8 mouse cellular contexts compared by ENCODE assay signal in the genomic region with DNA sequence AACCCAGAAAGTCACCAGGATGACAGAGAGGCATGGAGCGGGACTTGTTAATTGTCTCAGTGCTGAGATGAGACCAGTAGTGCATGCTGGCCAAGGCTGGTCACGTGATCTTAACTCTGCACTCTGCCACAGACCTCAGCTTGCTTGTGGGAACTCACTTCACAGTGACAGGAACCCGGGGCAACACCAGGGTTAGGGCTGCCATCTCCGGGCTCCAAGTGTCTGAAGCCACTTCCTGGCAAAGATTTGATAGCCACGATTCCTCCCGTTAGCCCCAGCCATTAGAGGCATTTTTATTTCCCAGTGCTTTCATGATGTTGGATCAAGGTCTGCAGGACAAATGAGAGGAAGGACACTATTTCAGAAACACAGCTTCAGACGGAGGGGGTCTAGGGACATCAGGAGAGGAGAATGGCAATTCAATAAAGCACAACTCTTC.
DNase-seq lines count a peak whose midpoint lies in the region; ATAC-seq and TF ChIP-seq lines count a peak whose summit lies in the region.

No protein-coding gene starts in this region.

- H3K4me3 ChIP-seq in midbrain, postnatal 0 days (ENCODE audit: low read depth, low read length), result no peak overlapping the region
- H3K4me3 ChIP-seq in midbrain, embryonic 15.5 days, result no peak overlapping the region
- H3K4me3 ChIP-seq in lung, embryonic 15.5 days, result no peak overlapping the region

- H3K27ac ChIP-seq in midbrain, postnatal 0 days (ENCODE audit: low read depth, low read length), result no peak overlapping the region
- H3K27ac ChIP-seq in midbrain, embryonic 15.5 days, result no peak overlapping the region
- no peak overlapping the region for H3K27ac ChIP-seq in lung, embryonic 15.5 days

- H3K36me3 ChIP-seq in midbrain, postnatal 0 days (ENCODE audit: insufficient read depth, low read length), result no peaks in the 10 kb centered on the region
- no peaks in the 10 kb centered on the region for H3K36me3 ChIP-seq in midbrain, embryonic 15.5 days (replicated peaks)
- no peaks in the 10 kb centered on the region for H3K36me3 ChIP-seq in lung, embryonic 15.5 days

- no peaks in the 10 kb centered on the region for H3K4me1 ChIP-seq in midbrain, postnatal 0 days (ENCODE audit: insufficient read depth, low read length)
- peaks cover 5% of the 10 kb centered on the region; the same call in 1 of the 2 replicates for H3K4me1 ChIP-seq in midbrain, embryonic 15.5 days
- H3K4me1 ChIP-seq in lung, embryonic 15.5 days, result peaks cover 16% of the 10 kb centered on the region

- no peaks in the 10 kb centered on the region for H3K9me3 ChIP-seq in midbrain, postnatal 0 days (ENCODE audit: low read length)
- peaks cover 3% of the 10 kb centered on the region; the same call in 1 of the 2 replicates for H3K9me3 ChIP-seq in midbrain, embryonic 15.5 days
- H3K9me3 ChIP-seq in lung, embryonic 15.5 days, result no peaks in the 10 kb centered on the region

- DNase-seq in CD4-positive, CD25-positive, alpha-beta regulatory T cell, adult 2 months (ENCODE audit: low read depth, low spot score), result peak; percentile 18
- peak; percentile 24 for DNase-seq in midbrain, postnatal 0 days (ENCODE audit: low spot score)
- DNase-seq in spleen, postnatal 36 days (ENCODE audit: low spot score in 2 of 2), result peak; percentile 72 to 74
- DNase-seq in MN1 (ENCODE audit: low spot score), result no peak
- no peak for DNase-seq in frontal cortex, postnatal 25 days (ENCODE audit: low spot score in 2 of 2)

- H3K4me2 ChIP-seq in midbrain, postnatal 0 days (ENCODE audit: low read depth, low read length, poor library complexity, severe bottlenecking), result no peak overlapping the region
- H3K4me2 ChIP-seq in midbrain, embryonic 15.5 days, result no peak overlapping the region
- no peak overlapping the region for H3K4me2 ChIP-seq in lung, embryonic 15.5 days

- TF ChIP-seq CTCF in midbrain, postnatal 0 days (IDR thresholded peaks at IDR 0.05), result no peak

- H3K9ac ChIP-seq in midbrain, postnatal 0 days (replicated peaks; ENCODE audit: low read length, poor library complexity, severe bottlenecking), result no peak overlapping the region
- no peak overlapping the region for H3K9ac ChIP-seq in midbrain, embryonic 15.5 days
- no peak overlapping the region for H3K9ac ChIP-seq in lung, embryonic 15.5 days

- ATAC-seq in CD4-positive, CD25-positive, alpha-beta regulatory T cell, adult 4 months, result no peak
- 0 out of 2 replicates have a peak, but pooled peaks have one; percentile 41 for ATAC-seq in midbrain, postnatal 0 days (ENCODE audit: low FRiP score)
- no peak for ATAC-seq in midbrain, embryonic 15.5 days (replicated peaks)
- ATAC-seq in lung, embryonic 15.5 days (ENCODE audit: borderline replicate concordance, extremely low read depth, low FRiP score, low TSS enrichment), result peak; percentile 69; the same call in 1 of the 2 replicates

- WGBS in midbrain, postnatal 0 days, result 74% methylated on average over 7 of the region's 7 CpGs
- 79% methylated on average over 7 of the region's 7 CpGs for WGBS in midbrain, embryonic 15.5 days
- 33% methylated on average over 7 of the region's 7 CpGs for WGBS in lung, embryonic 15.5 days

- H3K27me3 ChIP-seq in midbrain, postnatal 0 days (ENCODE audit: insufficient read depth, low read length), result no peaks in the 10 kb centered on the region
- H3K27me3 ChIP-seq in midbrain, embryonic 15.5 days (replicated peaks), result no peaks in the 10 kb centered on the region
- H3K27me3 ChIP-seq in lung, embryonic 15.5 days, result no peaks in the 10 kb centered on the region

Comparison
In these comparisons a context has a peak if more than half of its experiments do, and no peak if none do; other contexts are left out.
1. ATAC-seq: peak in midbrain, postnatal 0 days (single experiment) and lung, embryonic 15.5 days (single experiment); none in CD4-positive, CD25-positive, alpha-beta regulatory T cell, adult 4 months (single experiment) and midbrain, embryonic 15.5 days (single experiment).
2. DNase-seq: peak in CD4-positive, CD25-positive, alpha-beta regulatory T cell, adult 2 months (single experiment), midbrain, postnatal 0 days (single experiment) and spleen, postnatal 36 days (2 of 2); none in MN1 (single experiment) and frontal cortex, postnatal 25 days (0 of 2).